Mouse (Mus musculus) testis, adult 2 months (tissue): Measurements from ENCODE around the gene Slc39a2.

Experiments
- CTCF ChIP-seq: fragments of 200-500 bp; IDR thresholded peaks from 2 replicates; pipeline ENCODE4 v1.5.1; 2012; ENCODE audit warnings: low read depth, mild to moderate bottlenecking, inconsistent platforms, low read length, moderate library complexity; ENCODE audit not compliant: control insufficient read depth, insufficient read depth, insufficient replicate concordance
- POLR2A ChIP-seq: fragments of 200-500 bp; IDR thresholded peaks from 2 replicates; pipeline ENCODE4 v1.6.1; 2012; ENCODE audit warnings: low read depth, mild to moderate bottlenecking, inconsistent platforms, low read length, moderate library complexity; ENCODE audit not compliant: control insufficient read depth

DNA sequence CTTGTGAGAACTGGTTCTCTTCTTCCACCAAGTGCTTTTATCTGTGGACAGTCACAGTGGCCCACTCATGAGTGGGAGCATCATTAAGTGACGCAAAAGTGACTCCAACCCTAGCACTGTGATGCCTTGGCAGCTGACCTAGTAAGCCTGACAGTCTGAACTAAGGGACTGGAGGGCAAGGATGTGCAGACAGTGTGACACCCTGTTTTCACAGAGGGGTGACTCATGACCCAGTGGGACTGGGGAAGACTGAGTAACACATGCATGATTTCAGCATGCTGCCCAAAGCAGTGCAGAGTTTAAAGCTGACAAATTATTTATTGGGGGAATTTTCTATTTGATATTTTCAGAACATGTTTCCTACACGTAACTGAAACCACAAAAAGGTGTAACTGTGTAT lies 21.9 kb upstream of the Slc39a2 start:
- TF ChIP-seq POLR2A: no peak
- no peak for TF ChIP-seq CTCF
